15 mouse cellular contexts compared by ENCODE assay signal in genomic region chr13:13025872-13026271, GRCm38 (mm10). TPM values are rescaled to one million over a fixed set of nuclear protein-coding genes. Genes with fewer than 3 reads are reported as not detected.
"Had no signal": no experiment of that assay in that cellular context is flagged by ENCODE, and none has a peak within 500 bp of the region (broad histone marks: within the 10 kb centered on the region; RNA-seq: fewer than 3 reads in every experiment).

No protein-coding gene starts in this region.

RNA-seq across cellular contexts. Expression of gene Prl2c2, which starts 20.7 kb away (rescaled TPM):
- total RNA-seq: megakaryocyte progenitor cell, adult 5-6 weeks; midbrain, postnatal 0 days; monocyte, adult 5-6 weeks; neutrophil, adult 5-6 weeks had no signal
- polyA plus RNA-seq: lung, embryonic 14.5 days; lung, embryonic 16.5 days; midbrain, embryonic 11.5 days; midbrain, embryonic 13.5 days; midbrain, embryonic 15.5 days; midbrain, postnatal 0 days; neural tube, embryonic 12.5 days; spleen, adult 2 months; stomach, postnatal 0 days; testis, adult 2 months; thymus, adult 2 months; urinary bladder, adult 2 months had no signal
